Mouse (Mus musculus) embryonic fibroblast, embryonic 13.5 days (primary cell): Measurements from ENCODE around the gene Teddm1b.

Experiments
- CTCF ChIP-seq: IDR thresholded peaks from 2 replicates; pipeline ENCODE4 v1.5.1; 2011; ENCODE audit warnings: mild to moderate bottlenecking, control low read depth, low read length, moderate library complexity, borderline replicate concordance; ENCODE audit not compliant: insufficient read depth
- POLR2A ChIP-seq: IDR thresholded peaks from 2 replicates; pipeline ENCODE4 v1.6.1; 2011; ENCODE audit warnings: low read depth, mild to moderate bottlenecking, control low read depth, low read length, moderate library complexity

GRCm38 (mm10) chr1:153921642-153922041 is 47.5 kb downstream of the Teddm1b start:
- TF ChIP-seq POLR2A = no peak
- TF ChIP-seq CTCF = no peak
